Mouse (Mus musculus) kidney, adult 18-20 months (tissue): ENCODE data around the gene Gm20388.

Source experiments
- DNase-seq: peaks from one replicate; pipeline ENCODE4 v3.0.0; 2021

Gm20388 gene

DNA sequence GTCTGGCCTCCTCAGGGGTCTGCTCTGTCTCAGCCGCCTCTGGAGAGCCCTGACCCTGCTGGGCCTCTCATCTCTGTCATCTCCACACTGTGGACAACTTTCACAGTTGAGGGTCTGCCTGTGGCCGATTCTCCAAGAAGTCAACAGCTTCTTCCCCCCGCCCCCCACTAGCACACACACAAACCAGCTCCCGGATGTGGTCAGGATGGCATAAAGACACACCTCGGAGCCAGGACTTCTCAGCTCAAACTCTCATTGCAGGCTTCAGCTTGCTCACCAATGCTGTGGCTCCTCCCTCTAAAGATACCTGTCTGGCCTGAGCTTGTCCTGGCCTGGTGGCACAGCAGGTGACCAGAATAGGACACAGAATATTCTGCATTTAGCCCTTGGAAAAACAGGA lies 977.4 kb downstream of the Gm20388 start:
- DNase-seq, result no peak

DNA sequence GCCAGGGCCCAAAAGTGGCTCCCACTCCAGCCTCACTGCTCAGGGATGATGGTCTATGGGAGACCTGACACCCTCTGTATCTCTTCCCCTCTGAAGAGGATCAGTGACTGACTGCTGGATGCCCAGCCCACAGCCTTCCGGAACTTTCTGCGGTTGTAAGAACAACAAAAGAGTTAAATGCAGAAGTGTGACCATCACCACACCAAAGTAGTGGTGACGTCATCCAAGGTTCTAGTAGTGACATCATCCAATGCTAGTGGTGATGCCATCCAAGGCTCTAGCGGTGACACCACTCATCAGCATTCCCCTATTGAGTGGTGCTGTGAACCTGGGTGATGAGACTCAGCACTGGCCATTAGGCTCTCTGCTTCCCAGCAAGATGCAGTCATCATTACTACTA lies 978.5 kb downstream of the Gm20388 start:
- no peak for DNase-seq

DNA sequence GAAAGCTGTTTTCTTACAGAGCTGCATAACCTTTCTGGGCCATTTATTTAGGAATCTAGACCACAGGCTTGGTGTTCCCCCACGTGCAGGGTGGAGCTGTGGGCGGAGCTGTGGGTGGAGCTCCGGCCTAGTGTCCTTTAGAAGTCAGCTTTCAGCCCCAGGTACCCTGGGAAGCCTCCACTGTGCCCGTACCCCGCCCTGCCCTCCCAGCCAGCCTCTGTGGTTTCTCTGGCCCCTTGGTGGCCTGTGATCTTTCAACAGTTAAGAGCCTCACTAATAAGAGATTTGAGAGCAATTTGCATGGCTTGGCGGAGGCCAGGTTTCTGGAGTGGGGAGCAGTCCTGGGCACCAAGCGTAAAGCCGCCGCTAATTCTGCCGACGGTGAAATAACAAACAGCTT lies 979.4 kb downstream of the Gm20388 start:
- DNase-seq, result peak; percentile 8

DNA sequence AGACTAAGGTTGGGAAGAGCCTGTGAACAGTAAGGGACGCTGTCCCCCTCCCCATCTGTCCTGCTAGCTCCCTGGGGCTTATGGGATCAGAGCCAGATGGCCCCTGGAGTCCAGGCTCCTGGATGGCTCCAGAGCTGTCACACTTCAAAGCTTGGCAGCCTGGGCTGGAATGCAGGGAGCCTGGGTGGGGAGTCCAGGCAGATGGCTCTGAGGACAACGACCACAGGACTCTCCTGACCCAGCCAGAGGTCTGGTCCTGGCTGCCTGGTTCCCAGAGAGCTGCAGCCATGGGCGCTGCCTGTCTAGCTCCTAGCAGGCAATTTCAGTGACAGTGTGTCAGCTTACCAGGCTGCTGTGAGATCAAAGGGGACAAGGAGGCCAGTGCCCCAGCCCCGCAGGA lies 984.4 kb downstream of the Gm20388 start:
- DNase-seq, result no peak

DNA sequence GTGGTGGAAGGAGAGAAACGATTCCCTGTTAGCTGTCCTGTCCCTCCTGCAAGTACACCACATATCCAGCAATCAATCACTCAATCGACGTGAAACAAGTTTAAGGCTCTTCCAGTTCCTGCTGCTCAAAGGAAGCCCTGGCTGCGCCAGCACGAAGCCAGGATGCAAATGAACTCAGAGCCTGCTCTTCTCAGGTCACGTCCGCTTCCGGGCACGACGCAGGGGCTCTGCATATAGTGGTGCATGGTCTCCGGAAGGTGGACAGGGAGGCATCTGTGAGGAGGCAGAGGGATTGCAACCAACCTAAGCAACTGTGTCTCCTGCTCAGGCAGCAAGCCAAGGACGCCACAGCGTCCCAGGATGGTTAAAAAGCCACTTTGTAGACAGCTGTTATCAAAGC lies 985.0 kb downstream of the Gm20388 start:
- DNase-seq, result no peak

DNA sequence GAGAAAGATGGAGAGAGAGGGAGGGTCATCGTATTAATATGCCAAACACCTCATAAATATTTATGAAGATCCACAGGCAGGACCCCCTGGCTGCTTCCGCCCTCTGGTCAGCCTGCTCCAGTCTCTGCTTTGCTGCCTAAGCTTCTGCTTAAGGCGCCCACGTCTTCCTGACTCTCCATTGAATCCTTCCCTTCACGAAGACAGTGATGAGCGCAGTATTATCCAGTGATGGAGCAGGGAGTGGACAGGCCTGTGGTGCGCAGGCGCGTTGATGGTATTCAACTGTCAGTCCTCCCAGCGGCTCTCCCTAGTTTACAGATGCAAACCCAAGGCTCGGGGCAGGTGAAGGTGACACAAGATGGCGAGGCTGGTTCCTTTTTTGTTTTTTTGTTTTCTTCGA lies 985.6 kb downstream of the Gm20388 start:
- no peak for DNase-seq

DNA sequence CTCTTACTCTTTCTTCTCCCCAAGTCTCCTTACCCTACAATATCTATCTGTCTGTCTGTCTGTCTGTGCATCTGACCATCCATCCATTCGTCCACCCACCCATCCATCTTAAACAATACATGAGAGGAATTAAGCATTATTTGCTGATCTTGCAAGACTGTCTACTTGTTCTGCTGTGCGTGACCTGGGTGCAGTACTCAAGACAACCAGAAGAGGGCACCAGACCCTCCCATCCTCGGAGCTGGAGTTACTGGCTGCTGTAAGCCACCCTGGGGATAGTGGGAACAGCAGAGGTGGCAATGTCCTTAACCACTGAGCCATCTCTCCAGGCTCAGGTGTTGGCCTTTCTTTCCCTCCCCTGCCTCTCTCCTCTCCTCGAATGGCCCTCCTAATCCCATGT lies 987.4 kb downstream of the Gm20388 start:
- peak; percentile 51 for DNase-seq

DNA sequence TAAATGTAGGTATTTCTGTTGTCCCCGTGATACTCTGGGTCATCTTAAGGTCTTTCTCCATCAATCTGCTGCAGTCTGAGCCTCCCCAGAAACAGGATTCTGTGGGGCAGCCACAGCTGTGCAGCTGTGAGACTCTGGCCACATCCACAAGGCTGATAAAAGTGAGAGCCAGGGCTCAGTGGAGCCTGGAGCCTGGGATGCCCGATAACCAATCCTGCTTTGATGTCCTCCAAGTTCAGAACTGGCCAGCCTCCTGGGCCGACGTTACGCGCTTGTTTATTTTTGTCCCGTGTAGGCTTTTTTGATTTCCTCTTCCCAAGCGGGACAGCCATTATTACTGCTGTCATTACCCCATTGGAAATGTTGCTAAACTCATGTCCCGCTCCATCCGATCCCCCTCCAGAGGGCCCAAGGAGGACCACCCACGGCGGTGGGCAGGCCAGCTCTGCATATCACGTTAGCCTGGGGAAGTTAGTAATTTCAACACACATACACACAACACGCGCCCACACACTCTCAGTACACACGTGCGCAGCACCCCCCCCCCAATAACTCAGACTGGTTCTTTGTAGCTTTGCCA lies 988.3 kb downstream of the Gm20388 start:
- no peak for DNase-seq

DNA sequence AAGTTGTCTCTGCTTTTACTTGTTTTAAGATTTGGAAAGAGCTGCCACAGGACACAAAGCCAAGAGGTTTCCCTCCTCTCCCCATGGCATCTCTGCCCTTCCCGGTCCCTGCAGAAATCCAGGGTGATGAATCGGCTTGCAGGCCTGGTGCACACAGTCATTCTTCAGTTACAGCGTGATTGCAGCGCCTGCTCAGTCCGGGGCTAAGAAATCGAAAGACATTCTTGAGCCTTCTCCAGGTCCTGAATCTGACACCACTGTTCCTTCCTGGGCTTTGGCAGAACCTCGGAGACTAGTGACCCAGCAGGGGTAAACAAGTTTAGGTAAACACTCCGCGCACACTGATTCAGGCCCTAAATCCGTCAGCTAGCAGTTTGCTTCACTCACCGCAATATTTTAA lies 991.7 kb downstream of the Gm20388 start:
- no peak for DNase-seq

DNA sequence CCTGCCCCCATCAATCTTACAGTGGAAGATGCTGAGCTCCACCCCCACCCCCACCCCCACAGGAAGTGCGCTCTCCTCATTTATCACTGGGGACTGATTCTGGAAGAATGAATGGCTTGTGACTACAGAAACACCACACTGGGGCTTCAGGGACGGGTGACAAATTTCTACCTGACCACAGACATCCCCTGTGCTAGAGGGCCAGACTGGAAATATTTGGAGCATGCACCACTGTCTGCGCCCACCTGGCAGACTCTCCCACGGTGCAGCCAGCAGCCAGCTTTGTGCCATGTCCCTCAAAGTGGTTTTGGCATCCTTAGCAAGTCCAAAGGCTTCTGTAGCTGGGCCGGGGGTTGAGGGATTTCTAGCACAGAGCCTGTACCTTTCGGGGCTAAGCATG lies 997.0 kb downstream of the Gm20388 start:
- no peak for DNase-seq

DNA sequence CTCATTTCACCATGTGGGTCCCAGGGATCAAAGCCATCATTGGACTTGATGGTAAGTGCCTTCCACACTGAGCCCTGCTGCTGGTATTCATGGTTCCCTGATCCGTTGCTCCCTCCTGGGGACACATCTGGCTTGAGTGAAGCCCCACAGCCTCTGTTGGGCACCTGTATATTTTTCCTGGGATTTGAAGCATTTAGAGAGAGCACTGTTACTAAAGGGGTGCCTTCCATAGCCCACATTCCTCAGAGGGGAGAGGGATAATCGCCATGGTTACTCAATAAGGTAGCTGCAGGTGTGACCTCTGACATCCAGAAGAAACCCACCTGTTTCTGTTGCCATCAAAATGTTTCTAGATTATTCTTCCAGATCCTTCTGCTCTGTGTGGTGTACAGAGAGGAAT lies 1000.3 kb downstream of the Gm20388 start:
- no peak for DNase-seq

DNA sequence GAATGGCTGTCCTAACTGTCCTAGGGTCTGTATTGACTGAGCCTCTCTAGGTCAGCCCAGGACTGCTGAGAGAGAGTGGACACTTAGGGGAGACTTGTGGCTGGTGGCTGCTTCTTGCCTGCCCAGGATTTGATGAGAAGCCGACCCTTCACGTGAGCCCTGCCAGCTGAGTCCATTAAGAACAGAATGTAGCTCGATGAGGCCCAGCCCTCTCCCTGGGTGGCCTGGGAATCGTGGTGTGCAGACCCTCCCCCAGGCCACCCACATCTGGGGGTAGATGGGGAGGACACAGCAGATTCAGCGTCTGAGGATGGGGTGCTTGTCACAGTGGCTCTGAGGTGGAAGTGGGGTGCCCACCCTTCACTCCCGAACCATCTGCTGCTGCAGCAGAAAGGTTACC lies 1001.8 kb downstream of the Gm20388 start:
- DNase-seq, result no peak

DNA sequence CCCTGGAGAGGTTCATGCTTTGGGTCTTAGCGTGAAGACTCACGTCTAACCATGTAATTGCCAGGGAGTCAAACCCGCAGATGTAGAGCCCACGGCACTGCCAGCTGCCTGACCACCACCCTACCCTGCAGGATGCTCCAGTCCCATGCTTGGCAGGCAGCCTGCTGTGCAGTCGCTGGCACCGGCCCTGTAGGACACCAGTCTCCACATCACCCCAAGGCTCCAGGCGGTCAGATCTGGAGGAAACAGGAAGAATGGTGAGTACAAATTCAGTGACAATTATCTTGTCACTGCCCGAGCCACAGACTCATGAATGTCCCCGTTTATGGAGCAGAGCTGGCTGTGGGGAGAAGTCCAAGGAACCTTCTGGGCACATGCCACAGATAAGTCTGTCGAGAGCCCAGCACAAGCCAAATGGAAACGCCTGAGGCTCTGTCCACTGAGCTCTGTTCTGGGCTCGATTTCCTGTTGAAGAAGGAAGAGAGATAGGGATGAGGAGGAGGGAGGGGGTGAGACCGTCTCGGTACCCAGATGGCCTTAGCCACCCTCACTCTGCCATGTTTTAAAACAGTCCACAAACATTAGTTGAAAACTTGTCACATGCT lies 1006.3 kb downstream of the Gm20388 start:
- no peak for DNase-seq

DNA sequence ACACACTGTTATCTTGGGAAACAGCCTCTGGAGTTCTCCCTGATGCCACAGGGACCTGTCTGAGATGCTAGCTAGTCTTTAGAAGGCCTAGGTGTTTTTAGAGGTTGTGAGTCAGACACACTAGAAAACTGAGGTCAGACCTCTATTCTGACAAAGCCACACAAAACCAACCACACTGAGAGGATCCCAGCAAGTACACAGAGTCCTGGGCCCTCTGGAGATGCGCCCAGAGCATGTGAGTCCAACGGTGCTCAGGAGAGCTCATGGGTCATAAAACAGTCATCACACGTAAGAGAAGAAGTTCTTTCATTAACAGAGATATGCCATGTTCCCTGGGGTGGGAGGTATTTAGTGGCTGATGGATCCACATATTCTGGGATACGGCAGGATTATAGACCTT lies 1009.9 kb downstream of the Gm20388 start:
- no peak for DNase-seq

DNA sequence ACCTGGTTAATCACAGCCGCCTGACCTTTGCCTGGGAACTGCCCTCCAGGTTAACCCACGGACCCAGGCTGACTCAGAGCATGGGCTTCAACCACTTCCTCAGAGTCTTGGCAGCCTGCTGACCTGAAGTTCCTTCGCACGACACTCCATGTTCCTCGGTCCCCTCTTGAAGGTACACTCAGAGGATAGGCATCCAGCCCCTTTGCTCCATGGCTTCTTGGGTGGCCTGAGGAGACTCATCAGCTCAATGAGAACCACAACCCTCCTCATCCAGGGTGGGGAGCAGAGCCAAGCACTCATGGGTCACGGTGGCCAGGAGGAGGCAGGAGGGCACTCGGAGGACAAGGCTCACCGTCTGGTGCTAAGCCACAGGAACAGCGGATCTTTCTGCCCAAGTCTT lies 1015.6 kb downstream of the Gm20388 start:
- DNase-seq, result no peak

DNA sequence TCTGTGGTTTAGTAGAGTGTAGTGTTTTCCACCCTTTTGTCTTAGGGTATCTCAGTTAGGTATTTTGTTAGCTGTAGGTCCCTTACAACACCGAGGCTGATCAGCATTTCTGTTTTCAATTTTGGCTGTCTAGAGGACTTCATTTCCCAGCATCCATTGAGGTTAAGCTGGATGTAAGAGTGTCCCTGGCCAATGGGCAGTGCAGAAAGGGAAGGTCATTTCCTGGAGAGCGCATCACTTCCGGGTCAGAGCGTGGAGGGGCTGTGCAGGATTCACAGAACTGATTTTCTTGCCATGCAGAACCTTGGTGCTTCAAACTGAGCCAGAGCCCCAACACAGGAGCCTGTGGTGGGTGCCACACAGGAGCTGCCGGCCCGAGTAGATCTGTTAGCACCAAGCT lies 1017.4 kb downstream of the Gm20388 start:
- DNase-seq, result no peak

DNA sequence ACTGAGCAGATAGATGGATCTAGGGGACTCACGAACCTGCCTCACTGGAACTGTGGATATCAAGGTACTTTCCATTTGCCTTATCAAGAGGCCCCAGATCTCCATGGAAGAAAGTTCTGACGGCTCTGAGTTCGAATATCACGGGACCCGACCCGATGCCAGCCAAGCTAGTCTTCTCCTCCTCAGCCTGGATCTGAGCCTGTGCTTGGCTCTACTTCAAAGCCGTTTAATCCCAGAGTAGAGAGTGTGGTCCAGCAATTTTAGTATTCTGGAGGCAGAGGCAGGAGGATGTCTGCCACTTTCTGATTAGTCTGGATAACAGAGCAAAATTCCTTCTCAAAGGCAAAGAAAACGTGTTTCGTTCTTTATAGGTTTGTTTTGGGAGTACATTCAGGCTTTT lies 1024.0 kb downstream of the Gm20388 start:
- DNase-seq, result no peak

DNA sequence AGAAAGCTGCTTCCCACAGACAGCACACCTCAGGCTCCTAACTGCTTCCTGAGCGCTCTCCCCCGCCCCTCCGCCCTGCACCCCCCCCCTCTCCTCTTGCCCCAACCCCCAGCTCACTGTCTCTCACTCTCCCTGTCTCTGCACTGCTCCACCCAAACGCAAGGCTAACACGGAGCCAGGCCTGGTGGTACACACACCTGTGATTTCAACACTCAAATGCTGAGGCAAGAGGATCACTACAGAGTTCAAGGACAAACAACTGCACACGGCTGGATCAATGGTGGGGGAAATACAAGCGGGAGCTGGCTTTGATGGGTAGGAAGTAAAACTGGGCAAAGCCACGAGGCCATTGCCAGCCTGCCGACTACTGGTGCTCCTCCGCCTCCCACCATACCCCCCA lies 1026.0 kb downstream of the Gm20388 start:
- no peak for DNase-seq

DNA sequence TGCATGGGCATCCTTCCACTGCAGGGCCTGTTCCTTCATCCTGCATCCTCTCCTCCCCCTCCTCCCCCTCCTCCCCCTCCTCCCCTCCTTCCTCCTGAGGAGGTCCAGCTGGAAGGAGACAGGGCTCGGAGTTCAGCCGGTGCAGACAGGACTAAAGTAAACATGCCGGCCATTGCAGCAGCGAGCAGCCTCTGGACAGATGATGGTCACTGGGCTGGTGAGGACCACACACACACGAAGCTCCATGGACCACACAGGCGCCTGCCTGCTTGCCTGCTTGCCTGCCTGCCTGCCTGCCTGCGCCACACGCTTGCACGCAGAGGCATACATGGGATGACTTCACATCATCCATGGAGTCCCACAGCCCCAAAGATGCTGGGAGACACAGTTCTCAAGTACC lies 1026.8 kb downstream of the Gm20388 start:
- DNase-seq, result no peak

DNA sequence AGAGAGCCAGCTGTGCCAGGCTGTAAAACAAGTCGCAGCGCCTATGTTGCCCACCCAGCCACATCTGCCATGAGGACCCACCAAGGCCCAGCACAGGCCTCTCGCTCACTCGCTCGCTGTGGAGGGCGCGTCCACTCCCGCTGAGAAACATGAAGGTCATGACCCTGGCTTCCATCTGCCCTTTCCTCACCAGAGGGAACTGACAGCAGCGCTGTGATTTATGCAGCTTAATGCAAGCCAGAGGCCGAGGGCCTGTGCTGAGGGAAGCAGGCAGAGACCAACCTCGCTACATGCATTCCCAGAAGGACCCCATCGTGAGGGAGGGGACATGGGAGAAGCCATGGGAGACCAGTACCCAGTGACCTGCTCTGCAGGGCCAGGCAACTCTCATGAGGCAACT lies 1029.6 kb downstream of the Gm20388 start:
- peak; percentile 16 for DNase-seq

DNA sequence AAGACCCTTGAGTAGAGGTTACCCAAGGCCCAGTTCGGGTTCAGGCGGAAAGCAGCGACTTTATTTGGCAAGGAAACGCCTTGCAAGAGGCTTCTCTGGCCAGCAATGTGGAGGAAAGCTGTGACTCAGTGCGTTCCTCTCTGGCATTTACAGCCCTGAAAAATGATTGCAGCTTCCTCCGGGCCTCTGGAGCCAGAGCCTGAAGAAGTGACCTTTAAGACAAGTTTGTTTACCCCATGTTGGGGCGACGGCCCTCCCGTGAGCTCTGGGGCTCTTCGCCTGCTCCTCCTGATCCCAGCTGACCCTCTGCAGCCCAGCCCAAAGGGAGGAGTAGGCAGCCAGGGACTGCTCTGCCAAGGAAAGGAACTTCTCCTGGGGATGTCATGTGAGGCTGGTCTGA lies 1036.6 kb downstream of the Gm20388 start:
- DNase-seq, result peak; percentile 46

DNA sequence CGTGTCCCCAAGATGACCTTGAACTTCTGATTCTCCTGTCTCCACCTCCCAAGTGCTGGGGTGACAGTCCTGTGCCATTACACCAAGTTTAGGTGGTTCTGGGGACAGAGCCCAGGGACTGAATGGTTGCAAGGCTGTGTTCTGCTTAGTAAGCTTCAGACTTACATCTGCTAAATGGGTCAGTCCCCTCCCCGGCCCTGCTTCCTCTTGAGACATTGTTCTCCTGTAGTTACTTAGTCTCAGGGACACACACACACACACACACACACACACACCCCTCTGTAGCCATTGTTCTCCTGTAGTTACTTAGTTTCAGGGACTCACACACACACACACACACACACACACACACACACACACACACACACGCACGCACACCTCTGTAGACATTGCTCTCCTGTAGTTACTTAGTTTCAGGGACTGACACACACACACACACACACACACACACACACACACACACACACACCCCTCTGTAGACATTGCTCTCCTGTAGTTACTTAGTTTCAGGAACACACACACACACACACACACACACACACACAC lies 1037.5 kb downstream of the Gm20388 start:
- DNase-seq, result no peak

DNA sequence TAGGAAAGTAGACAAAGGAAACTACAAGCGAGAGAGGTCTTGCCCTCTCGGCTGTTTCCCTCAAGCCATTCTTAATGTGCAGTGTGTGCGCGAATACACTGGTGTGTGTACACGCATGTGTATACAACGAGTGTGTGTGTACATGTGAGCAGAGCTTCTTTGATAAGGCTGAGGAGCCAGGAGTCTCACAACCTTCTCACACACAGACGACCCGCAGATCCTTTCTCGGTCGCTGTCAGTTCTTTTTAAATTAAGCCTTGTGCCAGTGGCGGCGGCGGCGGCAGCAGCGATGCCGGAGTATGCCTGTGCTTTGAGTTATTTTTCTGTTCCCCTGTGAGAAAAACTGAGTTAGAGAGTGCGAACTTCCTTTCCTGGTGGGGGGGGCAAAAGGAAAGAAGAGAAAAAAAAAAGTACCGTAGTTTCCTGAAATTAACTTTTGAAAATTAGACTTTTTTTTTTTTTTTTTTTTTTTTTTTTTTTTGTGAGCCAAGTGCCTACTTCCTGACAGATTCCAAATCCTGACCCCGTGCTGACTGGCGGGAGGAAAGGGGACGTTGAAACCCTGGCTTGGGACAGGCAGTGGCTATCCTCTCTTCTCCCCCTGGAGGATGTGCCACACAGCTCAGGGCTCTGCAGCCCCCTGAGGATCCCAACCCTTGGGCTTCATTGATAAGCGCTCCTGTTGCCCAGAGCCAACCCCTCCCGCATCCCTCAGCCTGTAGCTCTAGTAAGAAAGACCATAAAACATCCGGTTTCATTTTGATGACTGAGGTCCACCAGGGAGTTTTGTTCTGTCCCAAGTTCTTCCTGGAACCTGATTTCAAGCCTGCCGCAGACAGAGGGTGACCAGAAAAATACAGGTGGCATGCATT lies 1038.2 kb downstream of the Gm20388 start:
- DNase-seq, result no peak

DNA sequence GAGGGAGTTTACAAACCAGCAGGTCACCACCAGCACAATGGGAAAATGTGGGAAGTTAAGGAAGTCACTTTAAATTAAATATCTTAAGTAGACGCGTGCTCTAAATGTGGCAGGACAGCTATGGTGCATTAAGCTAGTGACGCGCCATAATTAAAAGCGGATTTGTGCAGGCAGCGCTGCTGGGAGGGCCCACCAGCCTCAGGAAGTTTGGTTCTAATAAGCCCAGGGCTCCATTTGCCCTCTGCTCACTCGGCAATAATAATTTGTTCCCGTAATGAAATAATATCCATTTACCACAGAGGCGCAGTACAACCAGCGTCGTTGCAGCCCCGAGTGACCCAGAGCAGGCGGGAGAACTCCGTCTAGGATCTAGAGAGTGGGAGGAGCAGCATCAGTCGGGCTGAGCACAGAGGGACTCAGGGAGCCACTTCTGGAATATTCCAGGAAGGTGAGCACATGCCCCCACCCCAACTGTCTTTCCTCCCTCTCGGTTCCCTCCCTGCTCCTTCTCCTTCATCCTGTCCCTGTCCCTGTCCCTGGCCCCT lies 1040.1 kb downstream of the Gm20388 start:
- no peak for DNase-seq
